Mouse (Mus musculus): ENCODE measurements around the gene Cdr2l. TPM values are rescaled to one million over a fixed set of nuclear protein-coding genes. Genes with fewer than 3 reads are reported as not detected.

The Cdr2l gene
- total and polyA plus RNA-seq, 2 experiments from 2014 or later: 16.9 to 45.8 TPM

- Histone ChIP-seq H3K4me3 (ENCODE audit: low read depth, low read length) (peak within 1 kb of the TSS; percentile 69), H3K4me2 (ENCODE audit: low read depth) (peak within 1 kb of the TSS; percentile 89), H3K9ac (peak within 1 kb of the TSS; percentile 64), H3K27me3 (ENCODE audit: insufficient read depth, low read length) (no peaks in the 10 kb centered on the region), H3K4me1 (ENCODE audit: insufficient read depth) (no peaks in the 10 kb centered on the region), H3K27ac (ENCODE audit: low read depth, low read length) (peak within 1 kb of the TSS; percentile 69), H3K36me3 (ENCODE audit: insufficient read depth) (no peaks in the 10 kb centered on the region), H3K9me3 (ENCODE audit: low read length) (no peaks in the 10 kb centered on the region)
- ATAC-seq (peak; percentile 84), DNase-seq (peak; percentile 82)
- WGBS: 2% methylated on average over 39 of the region's 39 CpGs
- TF ChIP-seq CTCF (IDR thresholded peaks at IDR 0.05; ENCODE audit: low read depth): no peak
Measured at GRCm38 (mm10) chr11:115367395-115367944, 14.2 kb upstream of the Cdr2l start, which contains the start of gene Hid1. Gene Hid1, minus strand, starts transcription at chr11:115367756.

GRCm38 (mm10) chr11:115370368-115370767 is 11.3 kb upstream of the Cdr2l start:
- Histone ChIP-seq H3K4me2 (ENCODE audit: low read depth) (no peak overlapping the region), H3K27ac (ENCODE audit: low read depth, low read length) (no peak overlapping the region), H3K4me3 (ENCODE audit: low read depth, low read length) (no peak overlapping the region), H3K9ac (no peak overlapping the region), H3K36me3 (ENCODE audit: insufficient read depth) (no peaks in the 10 kb centered on the region), H3K9me3 (ENCODE audit: low read length) (no peaks in the 10 kb centered on the region), H3K27me3 (ENCODE audit: insufficient read depth, low read length) (no peaks in the 10 kb centered on the region), H3K4me1 (ENCODE audit: insufficient read depth) (peaks cover 6% of the 10 kb centered on the region)
- DNase-seq (no peak), ATAC-seq (no peak)
- 57% methylated on average over 7 of the region's 7 CpGs for WGBS
- no peak for TF ChIP-seq CTCF (IDR thresholded peaks at IDR 0.05; ENCODE audit: low read depth)

DNA sequence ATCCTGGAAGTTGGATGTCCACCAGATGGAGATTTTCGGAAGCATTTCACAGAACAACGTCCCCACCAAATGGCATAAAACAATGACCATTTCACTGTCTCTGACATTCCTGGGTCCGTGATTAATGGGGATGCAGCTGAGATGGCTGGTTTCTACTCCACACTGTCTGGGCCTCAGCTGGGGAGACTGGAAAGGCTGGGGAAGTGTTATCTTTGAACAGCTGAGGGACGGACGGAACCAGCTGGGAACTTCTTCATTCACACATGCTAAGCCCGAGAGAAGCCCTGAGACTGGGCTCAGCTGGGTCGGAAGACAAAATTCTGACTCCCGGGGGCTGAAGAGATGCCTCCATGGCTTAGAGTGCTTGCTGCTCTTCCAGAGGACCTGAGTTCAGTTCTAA is 10.4 kb upstream of the Cdr2l start:
- Histone ChIP-seq H3K4me1 (ENCODE audit: insufficient read depth) (peaks cover 6% of the 10 kb centered on the region), H3K4me2 (ENCODE audit: low read depth) (no peak overlapping the region), H3K9ac (no peak overlapping the region), H3K4me3 (ENCODE audit: low read depth, low read length) (no peak overlapping the region), H3K27me3 (ENCODE audit: insufficient read depth, low read length) (no peaks in the 10 kb centered on the region), H3K27ac (ENCODE audit: low read depth, low read length) (no peak overlapping the region), H3K9me3 (ENCODE audit: low read length) (no peaks in the 10 kb centered on the region), H3K36me3 (ENCODE audit: insufficient read depth) (no peaks in the 10 kb centered on the region)
- 77% methylated on average over 8 of the region's 8 CpGs for WGBS
- DNase-seq (no peak), ATAC-seq (no peak)
- TF ChIP-seq CTCF (IDR thresholded peaks at IDR 0.05; ENCODE audit: low read depth): no peak

DNA sequence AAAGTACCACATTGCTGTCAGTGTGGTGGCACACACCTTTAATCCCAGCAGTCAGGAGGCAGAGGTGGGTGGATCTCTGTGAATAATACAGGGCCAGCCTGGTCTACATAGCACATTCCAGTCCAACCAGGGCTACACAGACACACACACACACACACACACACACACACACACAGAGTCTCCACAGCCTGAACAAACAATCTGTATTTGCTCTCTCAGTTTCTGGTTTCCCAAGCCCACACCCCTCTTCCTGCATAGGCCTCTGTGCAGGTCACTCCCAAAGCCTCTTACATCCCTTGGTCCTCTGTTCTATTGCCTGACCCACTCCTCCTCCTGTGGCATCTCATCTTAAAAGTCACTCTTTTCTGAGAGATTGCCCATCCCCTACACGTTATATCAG is 9.7 kb upstream of the Cdr2l start:
- H3K4me1 ChIP-seq (ENCODE audit: insufficient read depth): peaks cover 6% of the 10 kb centered on the region
- 60% methylated on average over 1 of the region's 1 CpGs for WGBS
- no peaks in the 10 kb centered on the region for H3K36me3 ChIP-seq (ENCODE audit: insufficient read depth)
- ATAC-seq: no peak
- no peaks in the 10 kb centered on the region for H3K27me3 ChIP-seq (ENCODE audit: insufficient read depth, low read length)
- no peak overlapping the region for H3K27ac ChIP-seq (ENCODE audit: low read depth, low read length)
- H3K9ac ChIP-seq: no peak overlapping the region
- no peak overlapping the region for H3K4me3 ChIP-seq (ENCODE audit: low read depth, low read length)
- H3K4me2 ChIP-seq (ENCODE audit: low read depth): no peak overlapping the region
- no peaks in the 10 kb centered on the region for H3K9me3 ChIP-seq (ENCODE audit: low read length)
- DNase-seq: no peak
- TF ChIP-seq CTCF (IDR thresholded peaks at IDR 0.05; ENCODE audit: low read depth): no peak

DNA sequence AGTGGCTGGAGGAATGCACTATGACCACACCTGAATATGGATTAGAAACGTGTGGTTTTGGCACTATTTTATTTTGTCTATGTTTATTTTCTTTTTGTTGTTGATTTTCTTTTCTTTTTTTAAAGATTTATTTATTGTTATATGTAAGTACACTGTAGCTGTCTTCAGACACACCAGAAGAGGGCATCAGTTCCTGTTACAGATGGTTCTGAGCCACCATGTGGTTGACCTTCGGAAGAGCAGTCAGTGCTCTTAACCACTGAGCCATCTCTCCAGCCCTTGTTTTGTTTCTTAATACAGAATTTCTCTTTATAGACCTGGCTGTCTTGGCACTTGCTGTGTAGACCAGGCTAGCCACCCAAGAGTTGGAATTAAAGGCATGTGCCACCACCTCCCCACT is 9.0 kb upstream of the Cdr2l start:
- ATAC-seq (no peak), DNase-seq (no peak)
- Histone ChIP-seq H3K27me3 (ENCODE audit: insufficient read depth, low read length) (no peaks in the 10 kb centered on the region), H3K9me3 (ENCODE audit: low read length) (no peaks in the 10 kb centered on the region), H3K9ac (no peak overlapping the region), H3K4me2 (ENCODE audit: low read depth) (no peak overlapping the region), H3K4me1 (ENCODE audit: insufficient read depth) (peaks cover 6% of the 10 kb centered on the region), H3K36me3 (ENCODE audit: insufficient read depth) (no peaks in the 10 kb centered on the region), H3K4me3 (ENCODE audit: low read depth, low read length) (no peak overlapping the region), H3K27ac (ENCODE audit: low read depth, low read length) (no peak overlapping the region)
- TF ChIP-seq CTCF (IDR thresholded peaks at IDR 0.05; ENCODE audit: low read depth): no peak
- 54% methylated on average over 2 of the region's 2 CpGs for WGBS

- peak; percentile 26 for TF ChIP-seq CTCF (IDR thresholded peaks at IDR 0.05; ENCODE audit: low read depth)
- H3K9ac ChIP-seq: peak overlapping the region; percentile 72
- peaks cover 6% of the 10 kb centered on the region for H3K4me1 ChIP-seq (ENCODE audit: insufficient read depth)
- DNase-seq (peak; percentile 85), ATAC-seq (peak; percentile 92)
- no peaks in the 10 kb centered on the region for H3K9me3 ChIP-seq (ENCODE audit: low read length)
- peak overlapping the region; percentile 39 for H3K4me3 ChIP-seq (ENCODE audit: low read depth, low read length)
- H3K4me2 ChIP-seq (ENCODE audit: low read depth): peak overlapping the region; percentile 75
- peak overlapping the region; percentile 57 for H3K27ac ChIP-seq (ENCODE audit: low read depth, low read length)
- 1% methylated on average over 30 of the region's 30 CpGs for WGBS
- no peaks in the 10 kb centered on the region for H3K36me3 ChIP-seq (ENCODE audit: insufficient read depth)
- no peaks in the 10 kb centered on the region for H3K27me3 ChIP-seq (ENCODE audit: insufficient read depth, low read length)
Measured at GRCm38 (mm10) chr11:115373805-115374694, 7.7 kb upstream of the Cdr2l start.

Measured in forebrain, postnatal 0 days (tissue).